Mouse (Mus musculus) c-Kit-positive CD71-negative TER-119-negative erythroid progenitor cells, embryonic 14.5 days (primary cell): ENCODE data around the gene Slc25a22.

ENCODE experiments used
- DNase-seq: peaks from one replicate; pipeline ENCODE4 v3.0.0-alpha.2; 2013; ENCODE audit warnings: low read depth

The Slc25a22 gene

GRCm38 (mm10) chr7:141472226-141472625, 34.5 kb upstream of the Slc25a22 start:
- DNase-seq: no peak

DNA sequence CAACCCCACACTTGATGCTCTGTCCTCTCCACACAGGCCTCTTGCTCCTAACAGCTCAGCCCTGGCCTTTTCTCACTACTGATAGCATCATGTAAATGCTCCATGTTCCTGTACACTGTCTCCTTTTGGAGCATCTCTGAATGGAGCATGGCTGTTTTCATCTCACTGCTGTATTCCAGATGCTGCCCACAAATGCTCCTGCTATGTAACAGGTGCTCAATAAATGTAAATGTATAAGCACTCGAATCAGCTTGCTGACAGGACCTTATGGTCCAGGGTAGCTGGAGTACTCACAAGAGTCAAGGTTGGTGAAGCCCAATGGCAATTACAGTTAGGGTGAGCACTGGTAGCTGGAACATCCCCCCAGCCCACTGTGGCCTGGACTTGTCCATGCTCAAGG, 33.5 kb upstream of the Slc25a22 start:
- DNase-seq: no peak

GRCm38 (mm10) chr7:141470637-141470944, 32.9 kb upstream of the Slc25a22 start:
- no peak for DNase-seq

GRCm38 (mm10) chr7:141469901-141470636, 32.4 kb upstream of the Slc25a22 start:
- no peak for DNase-seq

DNA sequence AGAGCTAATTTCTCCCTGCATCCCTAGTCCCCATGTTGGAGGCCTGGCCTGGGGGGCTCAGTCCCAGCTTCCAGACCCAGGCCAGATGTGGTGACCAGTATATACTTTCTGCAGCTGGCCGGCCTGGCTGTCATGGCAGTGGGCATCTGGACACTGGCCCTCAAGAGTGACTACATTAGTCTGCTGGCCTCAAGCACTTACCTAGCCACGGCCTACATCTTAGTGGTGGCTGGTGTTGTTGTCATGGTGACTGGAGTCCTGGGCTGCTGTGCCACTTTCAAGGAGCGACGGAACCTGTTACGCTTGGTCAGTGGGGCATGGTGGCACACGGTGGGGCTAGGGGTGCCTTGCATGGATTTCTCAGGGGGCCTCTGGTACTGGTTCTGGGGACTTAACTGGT, 31.7 kb upstream of the Slc25a22 start:
- no peak for DNase-seq

- peak; percentile 73 for DNase-seq
Measured at GRCm38 (mm10) chr7:141468522-141469211, 31.0 kb upstream of the Slc25a22 start.

DNA sequence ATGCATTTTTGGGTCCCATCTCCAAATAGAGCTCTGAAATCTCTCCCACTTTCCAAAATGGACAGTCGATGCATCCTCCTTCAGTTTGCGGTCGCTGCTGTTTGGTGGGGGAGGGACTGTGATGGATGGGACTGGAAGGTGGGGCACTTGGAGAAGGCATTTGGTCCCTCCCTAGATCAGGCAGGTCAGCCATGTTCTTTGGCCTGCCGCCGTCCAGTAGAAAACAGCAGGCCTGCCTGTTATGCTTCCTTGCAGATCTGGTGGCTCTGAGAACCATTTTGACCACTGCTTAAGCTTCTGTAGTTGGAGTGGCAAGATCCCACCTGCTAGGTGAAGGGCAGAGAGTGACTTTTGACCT, 30.5 kb upstream of the Slc25a22 start:
- DNase-seq: no peak

- peak; percentile 64 for DNase-seq
Measured at GRCm38 (mm10) chr7:141467230-141468030, 29.7 kb upstream of the Slc25a22 start, which contains the start of gene Cd151. Cd151 (plus strand) TSS chr7:141467392.

GRCm38 (mm10) chr7:141466607-141467148, 29.0 kb upstream of the Slc25a22 start:
- no peak for DNase-seq

DNA sequence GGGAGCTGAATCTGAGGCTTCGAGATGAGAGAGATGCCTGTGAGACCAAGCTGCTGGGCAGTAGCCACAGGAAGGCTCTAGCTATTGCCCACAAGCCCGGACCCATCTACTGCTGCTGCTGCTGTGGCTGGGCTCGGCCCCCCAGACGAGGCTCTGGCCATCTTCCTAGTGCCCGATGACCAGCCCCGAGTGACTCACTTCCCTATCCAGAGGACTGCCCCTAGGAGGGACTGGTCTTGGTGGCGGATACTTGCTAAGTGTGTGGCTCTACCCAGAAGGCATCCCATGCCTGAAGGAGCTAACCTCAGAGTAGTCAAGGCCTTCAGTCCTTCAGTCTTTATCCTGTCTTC, 28.3 kb upstream of the Slc25a22 start:
- no peak for DNase-seq

DNA sequence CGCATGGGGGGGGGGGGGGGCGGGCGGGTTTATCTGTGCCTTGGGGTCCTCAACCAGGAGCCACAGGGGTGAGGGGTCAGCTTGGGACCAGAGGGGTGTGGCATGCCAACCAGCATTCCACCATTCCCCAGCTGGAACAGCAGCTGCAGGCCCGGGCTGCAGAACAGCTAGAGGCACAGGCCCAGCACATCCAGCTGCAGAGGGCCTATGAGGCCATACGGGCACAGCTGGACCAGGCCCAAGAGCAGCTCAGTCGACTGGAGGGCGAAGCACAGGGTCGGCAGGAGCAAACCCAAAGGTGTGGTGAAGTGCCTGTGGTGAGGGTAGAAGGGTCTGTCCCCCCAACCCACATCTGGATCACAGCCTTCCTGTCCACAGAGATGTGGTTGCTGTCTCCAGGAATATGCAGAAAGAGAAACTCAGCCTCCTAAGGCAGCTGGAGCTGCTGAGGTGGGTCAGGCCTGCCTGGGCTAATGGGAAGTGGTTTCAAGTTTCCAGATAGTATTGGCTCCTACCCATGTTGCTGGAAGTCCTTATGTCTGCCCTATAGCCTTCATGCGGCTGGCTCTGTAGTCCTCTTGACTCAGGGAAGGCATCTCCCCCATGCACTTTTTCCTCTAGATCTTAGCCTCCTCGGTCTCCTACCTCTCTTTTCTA, 27.8 kb upstream of the Slc25a22 start:
- no peak for DNase-seq

DNA sequence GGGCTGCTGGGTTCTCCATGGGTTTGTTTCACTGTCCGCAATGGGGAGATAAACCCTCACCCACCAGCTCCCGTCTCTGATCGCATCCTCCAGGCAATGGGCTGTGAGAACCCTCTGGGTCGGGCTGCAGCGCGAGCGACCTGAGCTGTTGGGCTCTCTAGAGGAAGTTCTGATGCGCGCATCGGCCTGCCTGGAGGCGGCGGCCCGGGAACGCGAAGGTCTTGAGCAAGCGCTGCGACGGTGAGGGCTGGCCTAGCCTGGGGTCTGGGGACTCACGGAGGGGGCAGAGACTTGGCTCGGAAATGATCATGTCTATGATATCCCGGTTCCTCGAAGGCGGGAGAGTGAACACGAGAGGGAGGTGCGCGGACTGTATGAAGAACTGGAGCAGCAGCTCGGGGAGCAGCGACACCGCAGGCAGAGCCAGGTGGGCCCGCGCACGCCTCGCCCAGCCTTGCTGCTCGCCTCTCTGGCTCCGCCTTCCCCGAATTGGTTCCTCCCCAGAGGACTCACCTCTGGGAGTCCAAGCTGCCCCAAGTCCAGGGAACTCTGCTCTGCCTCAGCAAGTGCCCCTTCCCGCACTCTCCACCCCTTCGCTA, 27.0 kb upstream of the Slc25a22 start:
- DNase-seq: no peak

DNA sequence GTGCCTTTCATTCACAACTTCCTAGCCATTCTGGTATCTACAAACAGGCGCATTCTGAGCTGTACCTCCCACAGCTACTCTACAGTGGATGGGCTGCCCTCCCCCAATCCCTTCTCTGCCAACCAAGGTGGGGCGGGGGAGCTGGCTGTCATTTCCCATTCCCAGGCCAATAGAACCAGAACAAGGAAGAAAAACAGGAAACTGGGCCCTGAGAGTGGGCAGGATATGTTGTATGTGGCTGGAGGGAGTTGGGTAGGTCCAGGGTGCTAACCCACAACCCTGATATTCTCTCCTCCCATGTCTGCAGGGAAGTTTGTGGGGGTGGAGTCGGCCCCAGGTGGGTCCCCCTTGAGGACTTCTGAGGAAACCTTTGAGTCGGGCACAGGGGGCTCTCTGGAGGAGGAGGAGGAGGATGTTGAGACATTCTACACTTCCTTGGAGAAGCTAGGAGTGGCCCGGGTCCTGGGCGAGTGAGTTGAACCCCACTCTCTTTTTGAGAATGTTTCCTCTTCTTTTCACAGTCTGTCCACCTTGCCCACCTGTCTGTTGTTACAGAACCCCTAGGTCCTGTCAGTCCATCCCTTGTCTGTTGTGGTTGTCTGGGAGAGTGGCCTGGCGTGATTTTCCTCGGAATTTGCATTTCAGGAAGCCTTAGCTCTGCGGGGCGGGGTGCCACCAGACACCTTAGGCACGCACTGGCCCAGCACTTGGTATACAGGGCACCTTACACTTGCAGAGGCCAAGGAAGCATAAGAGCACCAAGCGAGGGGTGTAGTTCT, 26.3 kb upstream of the Slc25a22 start:
- DNase-seq: no peak

DNA sequence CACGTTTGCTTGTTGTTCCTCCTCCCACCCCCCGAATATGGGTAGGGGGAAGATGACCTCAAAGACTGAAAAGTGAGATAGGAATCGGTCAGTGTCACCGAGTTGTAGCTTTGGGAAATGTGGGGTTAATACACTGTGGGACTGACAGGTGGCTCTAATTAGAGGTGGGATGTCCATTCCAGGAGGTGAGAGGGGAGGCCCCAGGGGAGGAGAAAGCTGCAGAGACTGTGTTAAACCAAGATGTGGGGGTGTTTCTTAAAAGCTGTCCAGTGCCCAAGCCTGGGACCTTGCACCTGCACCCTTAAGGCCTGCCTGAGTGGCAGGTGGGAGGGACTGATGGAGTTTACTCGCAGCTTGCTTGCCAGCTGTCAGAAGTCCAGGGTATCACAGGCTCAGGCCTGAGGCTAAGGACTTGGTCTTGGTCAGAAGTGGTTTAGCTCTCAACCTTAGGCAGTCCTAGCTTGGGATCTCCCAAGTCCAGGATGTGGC, 24.7 kb upstream of the Slc25a22 start:
- DNase-seq: no peak

DNA sequence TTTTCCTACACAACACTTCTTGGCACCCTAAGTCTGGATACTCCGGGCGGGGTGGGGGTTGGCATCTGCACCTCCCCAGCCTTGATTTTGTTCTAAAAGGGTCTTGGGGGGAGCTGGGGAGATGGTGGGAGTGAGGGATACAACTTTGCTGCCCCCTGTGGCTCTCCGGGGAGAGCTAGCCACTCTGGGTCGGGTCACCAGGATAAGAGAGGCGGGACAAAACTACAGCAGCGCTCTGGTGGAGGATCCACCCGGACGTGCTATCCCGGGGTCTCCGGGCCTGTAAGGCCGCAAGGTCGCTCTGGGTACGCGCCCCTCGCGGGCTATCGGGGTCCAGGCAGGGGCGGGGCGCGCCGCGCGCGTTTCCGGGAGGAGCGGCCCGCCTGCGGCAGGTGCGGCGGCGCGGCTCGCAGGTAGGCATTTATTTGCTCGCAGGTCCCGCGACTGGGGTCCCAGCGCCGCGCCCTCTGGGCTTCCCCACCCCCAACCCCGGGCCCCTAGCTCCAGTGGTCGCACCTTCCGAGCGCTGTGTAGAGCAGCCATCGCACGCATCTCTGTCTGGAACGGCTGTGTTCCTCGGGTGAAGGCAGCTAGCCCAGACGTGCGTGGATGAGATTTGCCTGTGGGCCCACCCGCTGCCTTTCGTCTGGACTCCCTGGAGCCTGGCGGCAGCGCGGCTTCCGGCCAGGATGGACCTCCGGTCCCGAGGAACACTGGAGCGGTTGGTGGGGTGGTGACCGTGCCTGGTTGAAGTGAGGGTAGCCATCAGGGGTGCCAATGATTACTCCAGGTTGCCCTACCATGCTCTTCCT, 24.0 kb upstream of the Slc25a22 start:
- no peak for DNase-seq

- DNase-seq: no peak
Measured at GRCm38 (mm10) chr7:141460391-141461113, 22.9 kb upstream of the Slc25a22 start, which contains the start of gene Cracr2b. Cracr2b (plus strand) TSS chr7:141461094.

- no peak for DNase-seq
Measured at GRCm38 (mm10) chr7:141460001-141460390, 22.3 kb upstream of the Slc25a22 start.

GRCm38 (mm10) chr7:141459301-141459711, 21.6 kb upstream of the Slc25a22 start:
- no peak for DNase-seq

DNA sequence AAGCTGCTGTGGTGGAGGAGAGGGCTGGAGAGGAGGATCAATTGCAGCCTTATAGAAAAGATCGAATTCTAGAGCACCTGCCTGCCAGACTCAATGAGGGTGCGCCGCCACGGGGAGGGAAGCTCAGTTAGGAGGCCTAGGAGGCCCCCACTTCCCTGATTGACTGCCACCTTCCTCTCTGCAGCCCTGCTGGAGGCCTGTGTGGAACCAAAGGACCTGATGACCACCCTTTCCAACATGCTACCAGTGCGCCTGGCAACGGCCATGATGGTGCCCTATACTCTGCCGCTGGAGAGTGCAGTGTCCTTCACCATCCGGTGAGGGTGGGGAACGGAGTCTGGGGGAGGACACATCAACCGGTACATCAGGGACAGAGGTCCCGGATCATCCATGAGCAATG, 21.0 kb upstream of the Slc25a22 start:
- DNase-seq: no peak
